Mouse (Mus musculus): ENCODE measurements around the gene Pof1b.
A peak's percentile ranks its signal among the peaks of the same experiment; 100 is the strongest.

Pof1b gene

DNA sequence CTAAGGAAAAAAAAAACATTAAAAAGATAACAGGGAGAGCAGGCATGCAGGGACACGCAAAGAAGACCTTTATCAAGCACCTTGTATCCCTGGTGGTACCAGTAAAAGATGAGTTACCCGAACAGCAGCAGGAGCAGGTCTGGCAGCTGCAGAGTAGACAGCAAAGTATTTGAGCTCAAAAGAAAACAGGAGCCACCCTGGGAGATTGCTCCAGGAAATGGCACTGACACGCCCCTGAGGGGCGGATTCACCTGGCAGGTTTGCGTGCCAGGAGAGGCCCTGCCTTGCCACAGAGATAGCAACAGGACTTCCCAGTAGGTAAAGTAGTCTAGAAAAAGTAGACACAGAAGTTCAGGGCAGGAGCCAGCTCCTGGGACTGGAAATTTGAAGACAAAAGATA, at the start of gene Pof1b:
TSS of gene Pof1b (minus strand) at position 144 of the 400 bp plus-strand sequence.
- DNase-seq (ENCODE audit: low read depth), result no peak

DNA sequence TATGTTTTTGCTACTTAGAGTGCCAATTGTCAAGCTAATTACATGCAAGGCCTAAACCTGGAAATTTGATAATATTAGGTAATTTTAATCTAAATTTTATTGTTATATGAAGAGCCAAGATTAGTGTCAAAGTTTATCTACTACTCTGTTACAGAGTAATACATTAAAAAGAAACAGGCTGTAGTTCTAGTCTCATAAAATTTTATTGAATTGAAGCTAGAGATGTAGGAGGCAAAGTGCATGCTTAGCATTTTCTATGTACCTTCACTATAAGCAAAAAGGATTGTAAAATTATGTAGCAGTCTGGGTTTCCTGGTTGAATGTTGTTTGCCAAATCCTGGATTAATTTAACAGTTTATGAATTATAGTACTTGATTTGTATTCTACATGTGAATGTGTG, 18.1 kb upstream of the Pof1b start:
- DNase-seq (ENCODE audit: low read depth), result no peak

- DNase-seq (ENCODE audit: low read depth), result no peak
Measured at GRCm38 (mm10) chrX:112694392-112694791, 4.1 kb downstream of the Pof1b start.

DNA sequence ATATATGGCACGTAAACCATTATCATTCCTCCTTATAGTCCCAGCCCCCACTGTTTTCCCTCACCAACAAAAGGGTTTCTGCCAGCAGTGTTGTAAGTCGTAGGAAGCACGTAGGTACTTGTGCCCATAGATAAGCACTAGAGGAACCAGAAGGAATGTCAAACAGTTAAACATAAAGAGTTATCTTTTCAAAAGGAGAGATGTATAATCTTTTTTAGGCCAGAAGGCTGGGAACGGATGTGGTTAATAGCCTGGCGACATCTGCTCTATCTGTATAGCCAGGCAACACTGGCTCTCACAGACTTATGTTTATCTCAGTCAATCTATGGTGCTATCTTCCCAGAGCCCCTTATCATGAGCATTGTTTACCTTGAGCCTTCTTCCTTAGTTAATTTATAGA, 17.8 kb downstream of the Pof1b start:
- DNase-seq (ENCODE audit: low read depth), result peak; percentile 10

DNA sequence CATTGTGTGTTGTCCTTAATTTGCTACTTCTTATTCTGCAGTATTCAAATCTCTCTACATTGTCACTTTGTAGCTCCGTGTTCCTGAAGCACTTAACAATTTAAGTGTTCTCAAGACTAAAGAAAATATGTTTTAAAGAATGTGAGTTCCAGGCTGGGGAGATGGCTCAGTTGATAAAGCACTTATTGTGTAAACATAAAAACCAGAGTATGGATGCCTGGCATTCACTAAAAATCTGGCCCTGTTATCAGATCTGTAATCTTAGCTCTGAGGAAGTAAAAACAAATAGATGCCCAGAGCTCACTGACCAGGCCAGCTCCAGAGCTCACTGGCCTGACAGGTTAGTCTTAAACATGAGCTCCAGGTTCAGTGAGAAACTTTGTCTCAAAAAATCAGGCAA, 22.9 kb downstream of the Pof1b start:
- DNase-seq (ENCODE audit: low read depth), result no peak

GRCm38 (mm10) chrX:112601306-112602120, 96.9 kb downstream of the Pof1b start:
- DNase-seq (ENCODE audit: low read depth), result no peak

- DNase-seq (ENCODE audit: low read depth), result peak; percentile 33
Measured at GRCm38 (mm10) chrX:112600511-112601305, 97.7 kb downstream of the Pof1b start, which contains the start of gene Zfp711. TSS of gene Zfp711 (plus strand) at chrX:112600526.

Data from c-Kit-positive CD71-negative TER-119-negative erythroid progenitor cells, embryonic 14.5 days (primary cell).